ENCODE assay signal across 9 mouse cellular contexts in the genomic region with DNA sequence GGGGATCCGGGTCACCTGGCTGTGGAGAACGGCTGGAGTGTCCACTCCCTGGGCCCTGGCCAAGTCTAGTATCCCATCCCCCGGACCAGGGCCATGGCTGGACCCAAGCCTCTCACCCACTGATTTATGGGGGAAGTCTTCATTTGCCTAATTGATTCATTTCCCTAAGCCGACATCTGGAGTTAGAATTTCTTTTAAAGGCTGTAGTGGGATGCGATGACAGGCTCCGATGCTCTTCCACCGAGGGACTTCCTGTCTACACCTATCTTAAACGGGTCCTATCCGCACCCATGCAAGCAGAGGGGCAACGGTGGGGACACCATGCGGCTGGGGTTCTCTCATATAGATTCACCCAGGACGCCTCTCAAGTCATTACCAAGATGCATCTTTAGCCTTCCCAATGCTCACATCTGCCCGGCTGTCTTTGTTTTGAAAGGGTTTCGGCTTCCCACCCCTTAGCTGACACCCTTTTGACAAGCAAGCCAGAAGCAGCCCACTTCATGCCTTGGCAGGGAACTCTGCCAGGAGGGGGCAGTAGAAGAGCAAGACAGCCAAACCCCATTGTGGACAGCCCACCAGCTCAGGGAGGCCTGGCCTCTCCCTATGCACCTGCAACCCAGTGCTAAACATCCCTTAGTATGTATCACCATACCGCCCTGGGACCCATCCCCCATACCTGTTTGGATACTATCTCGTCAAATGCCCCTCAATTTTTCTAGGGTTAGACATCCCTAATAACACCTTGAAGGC.
DNase-seq lines count a peak whose midpoint lies in the region; ATAC-seq and TF ChIP-seq lines count a peak whose summit lies in the region.
"Had no signal": no experiment of that assay in that cellular context is flagged by ENCODE, and none has a peak within 500 bp of the region (broad histone marks: within the 10 kb centered on the region; RNA-seq: fewer than 3 reads in every experiment).

No protein-coding gene starts in this region.

- H3K27ac ChIP-seq in intestine, embryonic 14.5 days (ENCODE audit: low read depth), result no peak overlapping the region
- no peak overlapping the region for H3K27ac ChIP-seq in intestine, embryonic 15.5 days
- H3K27ac ChIP-seq in forebrain, embryonic 15.5 days (replicated peaks), result peak overlapping the region; percentile 90
- H3K27ac ChIP-seq: stomach, embryonic 15.5 days had no signal

- H3K4me1 ChIP-seq in intestine, embryonic 14.5 days (replicated peaks; ENCODE audit: control insufficient read depth, insufficient read depth, low read length), result no peaks in the 10 kb centered on the region
- no peaks in the 10 kb centered on the region for H3K4me1 ChIP-seq in intestine, embryonic 15.5 days (replicated peaks)
- H3K4me1 ChIP-seq in forebrain, embryonic 15.5 days, result peaks cover 40% of the 10 kb centered on the region
- no peaks in the 10 kb centered on the region for H3K4me1 ChIP-seq in lung, adult 2 months (ENCODE audit: control insufficient read depth, insufficient read depth, low read length)
- H3K4me1 ChIP-seq: stomach, embryonic 15.5 days had no signal

- H3K27me3 ChIP-seq in intestine, embryonic 14.5 days (replicated peaks; ENCODE audit: control insufficient read depth, insufficient read depth, low read length), result no peaks in the 10 kb centered on the region
- H3K27me3 ChIP-seq in intestine, embryonic 15.5 days (replicated peaks), result no peaks in the 10 kb centered on the region
- no peaks in the 10 kb centered on the region for H3K27me3 ChIP-seq in forebrain, embryonic 15.5 days
- H3K27me3 ChIP-seq: stomach, embryonic 15.5 days had no signal

- H3K9ac ChIP-seq in intestine, embryonic 14.5 days (ENCODE audit: low read length), result no peak overlapping the region
- H3K9ac ChIP-seq in intestine, embryonic 15.5 days, result no peak overlapping the region
- H3K9ac ChIP-seq in forebrain, embryonic 15.5 days (replicated peaks), result no peak overlapping the region
- H3K9ac ChIP-seq: stomach, embryonic 15.5 days had no signal

- no peaks in the 10 kb centered on the region for H3K36me3 ChIP-seq in intestine, embryonic 14.5 days (ENCODE audit: control insufficient read depth, insufficient read depth, low read length)
- no peaks in the 10 kb centered on the region for H3K36me3 ChIP-seq in intestine, embryonic 15.5 days
- no peaks in the 10 kb centered on the region for H3K36me3 ChIP-seq in forebrain, embryonic 15.5 days
- H3K36me3 ChIP-seq: stomach, embryonic 15.5 days had no signal

- no peak overlapping the region for H3K4me2 ChIP-seq in intestine, embryonic 14.5 days (ENCODE audit: low read length)
- no peak overlapping the region for H3K4me2 ChIP-seq in intestine, embryonic 15.5 days (replicated peaks)
- peak overlapping the region; percentile 25 for H3K4me2 ChIP-seq in forebrain, embryonic 15.5 days (replicated peaks)
- H3K4me2 ChIP-seq: stomach, embryonic 15.5 days had no signal

- TF ChIP-seq POLR2A in lung, adult 2 months (IDR thresholded peaks at IDR 0.05; ENCODE audit: borderline replicate concordance, extremely low read depth, low read depth, low read length), result no peak

- no peaks in the 10 kb centered on the region for H3K9me3 ChIP-seq in intestine, embryonic 14.5 days (ENCODE audit: control insufficient read depth, low read length)
- no peaks in the 10 kb centered on the region for H3K9me3 ChIP-seq in intestine, embryonic 15.5 days
- H3K9me3 ChIP-seq in forebrain, embryonic 15.5 days, result no peaks in the 10 kb centered on the region
- H3K9me3 ChIP-seq: stomach, embryonic 15.5 days had no signal

- TF ChIP-seq CTCF in lung, adult 2 months (IDR thresholded peaks at IDR 0.05; ENCODE audit: insufficient read depth, low read length), result 0 out of 2 replicates have a peak, but pooled peaks have one; percentile 7

- 39% methylated on average over 16 of the region's 16 CpGs for WGBS in intestine, embryonic 14.5 days
- 40% methylated on average over 16 of the region's 16 CpGs for WGBS in intestine, embryonic 15.5 days
- WGBS in forebrain, embryonic 15.5 days, result 21% methylated on average over 16 of the region's 16 CpGs
- 38% methylated on average over 16 of the region's 16 CpGs for WGBS in lung, adult 2 months

- peak; percentile 50; the same call in 1 of the 2 replicates for ATAC-seq in intestine, embryonic 14.5 days (replicated peaks; ENCODE audit: low FRiP score, low TSS enrichment, low read depth)
- no peak for ATAC-seq in intestine, embryonic 15.5 days
- peak; percentile 62 for ATAC-seq in forebrain, embryonic 15.5 days (replicated peaks)

- H3K4me3 ChIP-seq in intestine, embryonic 14.5 days (ENCODE audit: low read depth, low read length), result no peak overlapping the region
- H3K4me3 ChIP-seq in intestine, embryonic 15.5 days (replicated peaks), result no peak overlapping the region
- no peak overlapping the region for H3K4me3 ChIP-seq in forebrain, embryonic 15.5 days
- H3K4me3 ChIP-seq in lung, adult 2 months (replicated peaks; ENCODE audit: extremely low read depth, low read depth, low read length), result no peak overlapping the region
- H3K4me3 ChIP-seq: stomach, embryonic 15.5 days had no signal

- peak; percentile 79 for DNase-seq in intestine, embryonic 14.5 days (ENCODE audit: low spot score)
- DNase-seq in adrenal gland, postnatal 36 days, result peak; percentile 18 to 63
- peak; percentile 34 for DNase-seq in kidney, postnatal 14 days
- DNase-seq in lung, adult 2 months, result no peak
- DNase-seq in retina, embryonic 14.5 days (ENCODE audit: low spot score), result peak; percentile 79
- no peak for DNase-seq in gastrocnemius, adult 8-10 months (ENCODE audit: low spot score in 2 of 2)

Comparison
In these comparisons a context has a peak if more than half of its experiments do, and no peak if none do; other contexts are left out.
1. DNase-seq: peak in intestine, embryonic 14.5 days (single experiment), adrenal gland, postnatal 36 days (2 of 2), kidney, postnatal 14 days (single experiment) and retina, embryonic 14.5 days (single experiment); none in lung, adult 2 months (single experiment) and gastrocnemius, adult 8-10 months (0 of 2).